In genomic region chr4:107291611-107292272, GRCm38 (mm10) we compare ENCODE assay signal across 21 mouse cellular contexts. TPM values are rescaled to one million over a fixed set of nuclear protein-coding genes. Genes with fewer than 3 reads are reported as not detected.
DNase-seq lines count a peak whose midpoint lies in the region; ATAC-seq and TF ChIP-seq lines count a peak whose summit lies in the region.
"Had no signal": no experiment of that assay in that cellular context is flagged by ENCODE, and none has a peak within 500 bp of the region (broad histone marks: within the 10 kb centered on the region; RNA-seq: fewer than 3 reads in every experiment).

No protein-coding gene starts in this region.

- WGBS in forebrain, embryonic 15.5 days = 75% methylated on average over 7 of the region's 7 CpGs
- 90% methylated on average over 7 of the region's 7 CpGs for WGBS in forebrain, embryonic 12.5 days
- 80% methylated on average over 7 of the region's 7 CpGs for WGBS in heart, embryonic 12.5 days

- peak; percentile 12 to 69 for DNase-seq in left cerebral cortex, postnatal 14 days (ENCODE audit: low spot score in 2 of 2)
- DNase-seq in left cerebral cortex, adult 8-10 months (ENCODE audit: low spot score in 2 of 2) = no peak
- no peak for DNase-seq in testis, postnatal 14 days (ENCODE audit: low spot score)
- no peak for DNase-seq in cerebellum, adult 9-11 months
- DNase-seq: cerebellum, adult 11 months; cerebellum, postnatal 36 days; heart, adult 2 months; heart, postnatal 10 days; kidney, postnatal 4 days; thymus, postnatal 14 days had no signal

- intact Hi-C loops in left cerebral cortex, postnatal 14 days (cut with DNase I) = no loop called here

- no peak overlapping the region for H3K4me3 ChIP-seq in forebrain, embryonic 15.5 days
- no peak overlapping the region for H3K4me3 ChIP-seq in forebrain, embryonic 12.5 days (replicated peaks)
- H3K4me3 ChIP-seq in testis, adult 2 months (ENCODE audit: control insufficient read depth, low read depth, low read length) = peak overlapping the region; percentile 60
- no peak overlapping the region for H3K4me3 ChIP-seq in heart, embryonic 12.5 days
- H3K4me3 ChIP-seq: heart, adult 2 months; hindbrain, embryonic 15.5 days; limb, embryonic 12.5 days; midbrain, embryonic 10.5 days had no signal

- H3K9me3 ChIP-seq in forebrain, embryonic 15.5 days = no peaks in the 10 kb centered on the region
- no peaks in the 10 kb centered on the region for H3K9me3 ChIP-seq in forebrain, embryonic 12.5 days
- H3K9me3 ChIP-seq in heart, embryonic 12.5 days (replicated peaks) = no peaks in the 10 kb centered on the region
- H3K9me3 ChIP-seq: hindbrain, embryonic 15.5 days; limb, embryonic 12.5 days; midbrain, embryonic 10.5 days had no signal

- no peaks in the 10 kb centered on the region for H3K4me1 ChIP-seq in forebrain, embryonic 15.5 days
- H3K4me1 ChIP-seq in forebrain, embryonic 12.5 days = no peaks in the 10 kb centered on the region
- H3K4me1 ChIP-seq in testis, adult 2 months (ENCODE audit: control insufficient read depth, insufficient read depth, low read length) = peaks cover 12% of the 10 kb centered on the region
- H3K4me1 ChIP-seq in heart, embryonic 12.5 days (replicated peaks) = peaks cover 4% of the 10 kb centered on the region
- H3K4me1 ChIP-seq: hindbrain, embryonic 15.5 days; limb, embryonic 12.5 days; midbrain, embryonic 10.5 days had no signal

- no peak for ATAC-seq in forebrain, embryonic 15.5 days (replicated peaks)
- no peak for ATAC-seq in forebrain, embryonic 12.5 days (ENCODE audit: low FRiP score)
- no peak for ATAC-seq in heart, embryonic 12.5 days (ENCODE audit: insufficient number of reproducible peaks, low FRiP score)
- ATAC-seq: activated CD4-positive, CD25-positive, alpha-beta regulatory T cell, adult 4 months had no signal

- no peak overlapping the region for H3K4me2 ChIP-seq in forebrain, embryonic 15.5 days (replicated peaks)
- H3K4me2 ChIP-seq in forebrain, embryonic 12.5 days = no peak overlapping the region
- H3K4me2 ChIP-seq in heart, embryonic 12.5 days = no peak overlapping the region
- H3K4me2 ChIP-seq: hindbrain, embryonic 15.5 days; limb, embryonic 12.5 days had no signal

- peak overlapping the region; percentile 38; the same call in 1 of the 2 replicates for H3K27ac ChIP-seq in forebrain, embryonic 15.5 days (replicated peaks)
- H3K27ac ChIP-seq in forebrain, embryonic 12.5 days = no peak overlapping the region
- no peak overlapping the region for H3K27ac ChIP-seq in testis, adult 2 months (ENCODE audit: control insufficient read depth, insufficient read depth, low read depth, low read length)
- no peak overlapping the region for H3K27ac ChIP-seq in heart, embryonic 12.5 days (ENCODE audit: poor library complexity, severe bottlenecking)
- H3K27ac ChIP-seq: heart, adult 2 months; hindbrain, embryonic 15.5 days; limb, embryonic 12.5 days; liver, embryonic 14.5 days; midbrain, embryonic 10.5 days had no signal

- no peak for TF ChIP-seq CTCF in testis, adult 2 months (IDR thresholded peaks at IDR 0.05; ENCODE audit: control insufficient read depth, insufficient read depth, insufficient replicate concordance, low read depth, low read length)

- H3K36me3 ChIP-seq in forebrain, embryonic 15.5 days = no peaks in the 10 kb centered on the region
- no peaks in the 10 kb centered on the region for H3K36me3 ChIP-seq in forebrain, embryonic 12.5 days (replicated peaks)
- no peaks in the 10 kb centered on the region for H3K36me3 ChIP-seq in testis, adult 2 months (ENCODE audit: control insufficient read depth, insufficient read depth, low read length)
- H3K36me3 ChIP-seq in heart, embryonic 12.5 days = no peaks in the 10 kb centered on the region
- H3K36me3 ChIP-seq: hindbrain, embryonic 15.5 days; limb, embryonic 12.5 days; midbrain, embryonic 10.5 days had no signal

- no peak overlapping the region for H3K9ac ChIP-seq in forebrain, embryonic 15.5 days (replicated peaks)
- H3K9ac ChIP-seq in forebrain, embryonic 12.5 days = no peak overlapping the region
- H3K9ac ChIP-seq in heart, embryonic 12.5 days = no peak overlapping the region
- H3K9ac ChIP-seq: hindbrain, embryonic 15.5 days; limb, embryonic 12.5 days; liver, embryonic 14.5 days had no signal

- no peak for TF ChIP-seq POLR2A in testis, adult 2 months (IDR thresholded peaks at IDR 0.05; ENCODE audit: control insufficient read depth, low read depth, low read length)

- no peaks in the 10 kb centered on the region for H3K27me3 ChIP-seq in forebrain, embryonic 15.5 days
- H3K27me3 ChIP-seq in forebrain, embryonic 12.5 days = no peaks in the 10 kb centered on the region
- H3K27me3 ChIP-seq in testis, adult 2 months (ENCODE audit: control insufficient read depth, insufficient read depth, low read length) = no peaks in the 10 kb centered on the region
- no peaks in the 10 kb centered on the region for H3K27me3 ChIP-seq in heart, embryonic 12.5 days (replicated peaks)
- H3K27me3 ChIP-seq: hindbrain, embryonic 15.5 days; limb, embryonic 12.5 days had no signal

RNA-seq across cellular contexts. Expression of gene Dio1, which starts 15.2 kb away (rescaled TPM):
- not detected in 2 replicates for polyA plus RNA-seq in forebrain, embryonic 15.5 days (2015; fragmentation: Nextera tagmentation; extraction: Ambion mirVana)
- not detected in 2 replicates for polyA plus RNA-seq in forebrain, embryonic 12.5 days (2016; fragmentation: Nextera tagmentation; extraction: Ambion mirVana)
- total RNA-seq in left cerebral cortex, postnatal 14 days (2021) = not detected
- not detected for total RNA-seq in left cerebral cortex, adult 8-10 months (2022)
- 0.12 TPM in 1 of 2 replicates, not detected in the other for polyA plus RNA-seq in testis, adult 2 months (2012; rRNA removed)
- not detected in 2 replicates for polyA plus RNA-seq in heart, embryonic 12.5 days (2016; fragmentation: Nextera tagmentation; extraction: Ambion mirVana)
- total RNA-seq: heart, adult 2 months; heart, postnatal 10 days had no signal
- polyA plus RNA-seq: activated CD4-positive, CD25-positive, alpha-beta regulatory T cell, adult 4 months; embryonic facial prominence, embryonic 11.5 days; heart, adult 2 months; hindbrain, embryonic 15.5 days; limb, embryonic 12.5 days; liver, embryonic 14.5 days; midbrain, embryonic 10.5 days; stomach, embryonic 14.5 days had no signal

RNA-seq across cellular contexts. Expression of gene Yipf1, which starts 22.4 kb away (rescaled TPM):
- polyA plus RNA-seq in forebrain, embryonic 15.5 days (2015; fragmentation: Nextera tagmentation; extraction: Ambion mirVana) = 53.2 and 54.3 TPM in 2 replicates
- 35.7 and 41.8 TPM in 2 replicates for polyA plus RNA-seq in forebrain, embryonic 12.5 days (2016; fragmentation: Nextera tagmentation; extraction: Ambion mirVana)
- 10 to 100 TPM; 44.5 to 45.1 TPM for total RNA-seq in left cerebral cortex, postnatal 14 days (2021)
- 10 to 100 TPM; 42.8 to 52.1 (median 45.8) TPM for total RNA-seq in left cerebral cortex, adult 8-10 months (2022)
- 48.8 and 52.5 TPM in 2 replicates for polyA plus RNA-seq in testis, adult 2 months (2012; rRNA removed)
- 38.0 and 39.5 TPM in 2 replicates for polyA plus RNA-seq in heart, embryonic 12.5 days (2016; fragmentation: Nextera tagmentation; extraction: Ambion mirVana)

RNA-seq across cellular contexts. Expression of gene Hspb11, which starts 38.3 kb away (rescaled TPM):
- polyA plus RNA-seq in forebrain, embryonic 15.5 days (2015; fragmentation: Nextera tagmentation; extraction: Ambion mirVana) = 37.1 and 41.7 TPM in 2 replicates
- 34.3 and 37.8 TPM in 2 replicates for polyA plus RNA-seq in forebrain, embryonic 12.5 days (2016; fragmentation: Nextera tagmentation; extraction: Ambion mirVana)
- total RNA-seq in left cerebral cortex, postnatal 14 days (2021) = 10 to 100 TPM; 21.5 to 22.1 TPM
- 10 to 100 TPM; 14.2 to 20.6 (median 19.4) TPM for total RNA-seq in left cerebral cortex, adult 8-10 months (2022)
- polyA plus RNA-seq in testis, adult 2 months (2012; rRNA removed) = 8.8 and 11.9 TPM in 2 replicates
- 44.4 and 47.1 TPM in 2 replicates for polyA plus RNA-seq in heart, embryonic 12.5 days (2016; fragmentation: Nextera tagmentation; extraction: Ambion mirVana)

RNA-seq across cellular contexts. Expression of gene Lrrc42, which starts 38.4 kb away (rescaled TPM):
- 57.4 and 57.7 TPM in 2 replicates for polyA plus RNA-seq in forebrain, embryonic 15.5 days (2015; fragmentation: Nextera tagmentation; extraction: Ambion mirVana)
- polyA plus RNA-seq in forebrain, embryonic 12.5 days (2016; fragmentation: Nextera tagmentation; extraction: Ambion mirVana) = 74.3 and 79.9 TPM in 2 replicates
- total RNA-seq in left cerebral cortex, postnatal 14 days (2021) = 10 to 100 TPM; 34.0 to 37.9 TPM
- 10 to 100 TPM; 22.6 to 33.0 (median 28.7) TPM for total RNA-seq in left cerebral cortex, adult 8-10 months (2022)
- 23.0 and 28.6 TPM in 2 replicates for polyA plus RNA-seq in testis, adult 2 months (2012; rRNA removed)
- polyA plus RNA-seq in heart, embryonic 12.5 days (2016; fragmentation: Nextera tagmentation; extraction: Ambion mirVana) = 60.2 and 63.5 TPM in 2 replicates

Comparison
In these comparisons a context has a peak if more than half of its experiments do, and no peak if none do; other contexts are left out.
1. DNase-seq: peak in left cerebral cortex, postnatal 14 days (2 of 2); none in left cerebral cortex, adult 8-10 months (0 of 2), testis, postnatal 14 days (single experiment) and cerebellum, adult 9-11 months (single experiment).